Mouse (Mus musculus) T-helper 17 cell (primary cell): ENCODE data around the gene Man2a1.

Experiments used
- in situ Hi-C, 2 experiments: fragments of 300-600 bp; cut with MboI, MseI; formaldehyde crosslinking; loops; 1 replicate in 1 of 2; 2 replicates in 1 of 2; pipeline ENCODE4 v1.15.1; 2025; ENCODE audit warnings: high pct_unique_total_duplicates in 2 of 2

The Man2a1 gene

GRCm38 (mm10) chr17:64622352-64622886, 21.9 kb downstream of the Man2a1 start:
- in situ Hi-C loops = no loop called here

DNA sequence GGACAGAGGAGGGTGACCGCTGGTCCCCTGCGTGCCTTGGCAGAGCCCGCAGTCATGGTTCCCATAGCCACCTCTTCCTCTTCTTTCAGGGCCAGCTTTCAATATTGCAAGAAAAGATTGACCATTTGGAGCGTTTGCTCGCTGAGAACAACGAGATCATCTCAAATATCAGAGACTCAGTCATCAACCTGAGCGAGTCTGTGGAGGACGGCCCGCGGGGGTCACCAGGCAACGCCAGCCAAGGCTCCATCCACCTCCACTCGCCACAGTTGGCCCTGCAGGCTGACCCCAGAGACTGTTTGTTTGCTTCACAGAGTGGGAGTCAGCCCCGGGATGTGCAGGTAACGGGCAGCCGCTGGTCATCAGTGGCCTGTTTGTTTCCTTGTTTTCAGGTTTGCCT, 23.9 kb downstream of the Man2a1 start:
- in situ Hi-C loops = no loop called here

DNA sequence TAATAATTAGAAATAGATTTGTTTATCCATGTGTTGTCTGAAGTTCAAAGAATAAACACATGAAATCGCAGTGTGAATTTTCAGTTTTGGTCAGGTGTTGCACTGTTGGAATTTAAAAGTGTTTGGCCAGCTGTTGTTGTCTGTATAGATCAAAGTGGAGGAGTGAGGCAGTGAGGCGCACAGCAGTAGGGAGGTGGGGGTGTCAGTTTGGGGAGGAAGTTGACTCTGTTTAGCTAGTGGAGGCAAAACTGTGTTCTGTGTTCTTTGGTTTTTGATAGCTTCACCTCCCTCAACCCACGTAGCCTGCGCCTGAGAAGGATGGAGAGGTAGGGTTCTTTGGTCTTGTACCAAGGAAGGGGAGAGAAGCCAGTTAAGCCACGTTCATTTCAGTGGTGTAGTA, 28.3 kb downstream of the Man2a1 start:
- in situ Hi-C loops = no loop called here

GRCm38 (mm10) chr17:64629486-64629885, 28.9 kb downstream of the Man2a1 start:
- in situ Hi-C loops = no loop called here

- in situ Hi-C loops = no loop called here
Observed at GRCm38 (mm10) chr17:64630506-64630905, 30.0 kb downstream of the Man2a1 start.

GRCm38 (mm10) chr17:64637868-64638537, 37.5 kb downstream of the Man2a1 start:
- in situ Hi-C loops = no loop called here

DNA sequence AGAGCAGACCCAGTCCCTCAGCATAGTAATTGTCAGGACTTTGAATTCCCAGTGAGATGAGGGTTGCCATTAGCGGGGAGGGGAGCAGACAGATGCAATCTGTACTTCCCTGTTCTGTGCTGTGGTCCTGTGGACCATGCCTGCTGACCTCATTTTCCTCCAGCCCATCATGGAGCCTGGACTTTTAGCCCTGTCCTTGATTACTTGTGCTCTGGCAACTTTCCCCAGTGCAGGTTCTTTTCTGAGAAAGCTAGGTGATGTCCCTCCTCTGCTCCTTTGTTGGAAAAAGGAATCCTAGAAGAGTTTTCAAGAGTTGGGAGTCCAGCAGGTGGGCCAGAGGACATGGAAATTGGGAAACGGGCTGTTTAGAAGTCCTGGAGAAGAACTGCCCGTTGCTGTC, 40.8 kb downstream of the Man2a1 start:
- in situ Hi-C loops = loop anchor here in 1 of 2 experiments (10.0 kb wide), 1 partner anchor 1973 kb away; no protein-coding TSS in a partner anchor

GRCm38 (mm10) chr17:64643644-64644043, 43.1 kb downstream of the Man2a1 start:
- in situ Hi-C loops = loop anchor here in 1 of 2 experiments (10.0 kb wide), 1 partner anchor 1971 kb away; no protein-coding TSS in a partner anchor

GRCm38 (mm10) chr17:64644888-64645605, 44.5 kb downstream of the Man2a1 start:
- in situ Hi-C loops = loop anchor here in 1 of 2 experiments (10.0 kb wide), 1 partner anchor 1970 kb away; no protein-coding TSS in a partner anchor

- in situ Hi-C loops = loop anchor here in 1 of 2 experiments (10.0 kb wide), 1 partner anchor 1967 kb away; no protein-coding TSS in a partner anchor
Observed at GRCm38 (mm10) chr17:64647396-64647795, 46.9 kb downstream of the Man2a1 start.

- in situ Hi-C loops = no loop called here
Observed at GRCm38 (mm10) chr17:64650702-64651101, 50.2 kb downstream of the Man2a1 start.

DNA sequence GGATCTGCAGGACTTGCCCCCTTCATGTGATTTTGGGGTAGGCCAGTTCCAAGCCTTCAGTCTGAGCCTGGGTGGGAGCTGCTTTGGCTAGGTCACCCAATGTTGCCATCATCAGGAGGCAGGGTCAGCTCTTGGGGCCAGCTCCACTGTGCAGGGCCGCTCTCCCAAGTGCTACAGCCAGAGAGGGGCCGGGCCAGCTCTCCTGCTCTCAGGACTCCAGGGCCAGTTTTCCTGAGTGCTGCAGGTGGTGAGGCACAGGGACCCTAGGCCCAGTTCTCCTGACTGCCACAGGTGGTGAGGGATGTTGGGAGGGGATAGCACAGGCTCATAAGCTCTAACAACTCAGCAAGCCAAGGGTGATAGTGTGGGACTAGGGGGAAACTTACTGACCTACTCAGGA, 53.1 kb downstream of the Man2a1 start:
- in situ Hi-C loops = no loop called here

DNA sequence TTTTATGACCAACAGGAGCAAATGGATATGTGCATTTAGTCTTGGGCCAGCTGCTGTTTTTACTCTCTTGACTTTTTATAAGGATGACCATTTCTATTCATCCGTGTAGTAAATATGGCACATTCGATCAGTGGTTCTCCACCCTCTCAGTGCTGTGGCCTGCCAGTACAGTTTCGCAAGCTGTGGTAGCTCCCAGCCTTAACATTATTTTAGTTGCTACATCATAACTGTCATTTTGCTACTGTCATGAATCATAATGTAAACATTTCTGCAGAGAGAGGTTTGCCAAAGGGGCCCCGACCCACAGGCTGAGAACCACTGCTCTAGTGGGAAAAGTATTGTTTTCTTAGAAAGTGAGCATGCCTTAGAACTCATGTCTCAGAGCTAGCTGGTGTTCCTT, 59.1 kb downstream of the Man2a1 start:
- in situ Hi-C loops = no loop called here

GRCm38 (mm10) chr17:64666518-64666917, 66.0 kb downstream of the Man2a1 start:
- in situ Hi-C loops = no loop called here

- in situ Hi-C loops = no loop called here
Observed at GRCm38 (mm10) chr17:64668504-64668903, 68.0 kb downstream of the Man2a1 start.

DNA sequence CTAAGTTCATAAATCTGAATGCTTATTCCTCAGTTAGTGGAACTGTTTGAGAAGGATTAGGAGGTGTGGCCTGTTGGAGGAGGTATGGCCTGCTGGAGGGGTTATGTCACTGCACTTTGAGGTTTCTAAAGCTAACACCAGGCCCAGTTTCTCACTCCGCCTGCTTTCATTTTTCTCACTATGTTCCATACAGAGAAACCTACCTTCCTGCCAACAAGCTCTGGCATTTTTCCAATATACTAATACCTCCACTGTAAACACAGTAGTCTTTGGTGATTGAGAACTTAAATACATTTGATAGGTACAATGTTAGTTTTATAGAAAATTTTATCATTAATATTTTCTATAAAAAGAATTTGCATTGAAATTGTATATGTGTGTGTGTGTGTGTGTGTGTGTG, 73.9 kb downstream of the Man2a1 start:
- in situ Hi-C loops = no loop called here

DNA sequence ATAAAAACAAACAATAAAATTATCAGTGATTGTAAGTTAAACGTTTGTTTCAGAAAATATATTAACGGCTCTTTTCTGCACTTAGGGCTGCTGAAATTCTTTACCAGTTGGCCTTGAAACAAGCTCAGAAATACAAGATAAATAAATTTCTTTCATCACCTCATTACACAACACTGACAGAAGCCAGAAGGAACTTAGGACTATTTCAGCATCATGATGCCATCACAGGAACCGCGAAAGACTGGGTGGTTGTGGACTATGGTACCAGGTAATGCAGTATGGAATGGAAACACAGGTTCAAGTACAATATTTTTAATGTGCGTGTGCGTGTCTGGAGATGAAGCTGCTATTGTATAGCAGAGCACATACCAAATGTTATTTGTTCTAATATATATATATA, 74.4 kb downstream of the Man2a1 start:
- in situ Hi-C loops = no loop called here

DNA sequence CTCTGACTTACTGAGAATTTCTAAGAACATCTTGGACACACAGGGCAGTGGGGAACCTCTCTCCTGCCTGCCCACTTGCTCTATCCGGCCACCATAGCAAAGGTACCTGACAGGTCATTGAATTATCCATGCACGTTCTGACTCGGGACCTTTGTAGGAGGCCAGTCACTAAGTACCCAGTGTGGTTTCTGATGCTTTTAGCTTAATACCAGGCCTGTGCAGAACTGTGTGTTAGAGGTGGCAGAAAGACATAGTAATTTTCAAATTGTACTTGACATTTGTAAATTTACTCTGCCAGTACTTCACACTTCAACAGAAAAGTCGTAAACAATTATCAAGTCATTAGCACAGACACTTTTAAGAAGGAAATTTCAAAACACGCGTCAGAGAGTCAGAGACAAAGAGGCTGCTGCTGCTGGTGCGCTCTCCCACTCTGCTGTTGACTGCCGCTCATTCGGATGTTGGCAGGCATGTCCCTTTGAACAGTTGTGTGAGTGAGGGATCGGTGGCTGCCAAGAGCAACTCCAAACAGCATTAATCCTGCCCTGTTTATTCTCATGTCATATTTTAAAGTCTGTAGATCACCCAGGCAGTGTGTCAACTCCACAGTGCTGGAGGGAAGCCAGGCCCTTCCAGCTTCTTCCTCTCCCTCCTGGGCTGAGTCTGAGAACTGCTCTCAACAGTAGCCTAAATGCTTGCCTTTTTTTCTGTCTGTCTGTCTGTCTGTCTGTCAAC, 76.4 kb downstream of the Man2a1 start:
- in situ Hi-C loops = no loop called here

GRCm38 (mm10) chr17:64681461-64681860, 80.9 kb downstream of the Man2a1 start:
- in situ Hi-C loops = no loop called here

DNA sequence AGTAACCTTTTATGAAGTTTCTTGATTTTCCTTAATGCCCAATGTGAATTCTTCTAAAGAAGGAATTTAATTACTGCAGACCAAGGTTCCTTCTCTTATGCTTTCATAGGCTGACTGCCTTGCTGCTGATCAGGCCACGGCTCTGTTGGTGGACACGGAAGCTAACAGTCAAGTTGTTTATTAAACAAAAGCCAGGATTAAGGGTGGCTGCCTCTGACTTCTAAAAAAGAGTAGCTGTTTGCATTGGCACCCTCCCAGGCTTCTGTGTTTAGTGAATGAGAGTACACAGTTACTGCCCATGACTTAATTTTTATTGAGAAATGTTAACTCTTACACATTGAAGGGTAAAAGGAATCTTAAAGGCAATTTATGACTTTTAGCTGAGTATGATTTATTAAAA, 81.4 kb downstream of the Man2a1 start:
- in situ Hi-C loops = no loop called here

DNA sequence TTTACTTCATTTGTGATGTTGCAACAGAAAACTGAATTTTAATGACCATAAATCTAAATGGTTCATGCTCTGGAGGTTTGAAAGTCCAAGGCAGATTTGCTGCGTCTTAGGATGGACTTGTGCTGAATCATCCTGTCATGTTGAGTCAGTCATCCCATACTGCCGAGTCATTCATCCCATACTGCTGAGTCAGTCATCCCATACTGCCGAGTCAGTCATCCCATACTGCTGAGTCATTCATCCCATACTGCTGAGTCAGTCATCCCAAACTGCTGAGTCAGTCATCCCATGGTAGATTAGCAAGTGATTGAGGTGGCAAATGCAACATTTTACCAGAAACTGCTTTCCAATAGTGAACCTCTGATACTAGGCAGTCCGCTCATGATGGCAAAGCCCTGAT, 83.6 kb downstream of the Man2a1 start:
- in situ Hi-C loops = no loop called here
